Mouse (Mus musculus) erythroid progenitor cell, adult 5-6 weeks (primary cell): ENCODE data around the gene Arhgap29. TPM values are rescaled to one million over a fixed set of nuclear protein-coding genes. Genes with fewer than 3 reads are reported as not detected.

Source experiments
- ATAC-seq: replicated peaks from 2 replicates; pipeline ENCODE4 v1.8.0; 2016; ENCODE audit warnings: moderate number of reproducible peaks, mild to moderate bottlenecking, moderate TSS enrichment, inconsistent platforms; ENCODE audit not compliant: poor library complexity, low FRiP score, severe bottlenecking
- total RNA-seq, 2 experiments: library from RNA; stranded (forward) in 1 of 2; stranded (reverse) in 1 of 2; fragments of 150-400 nt in 1 of 2; fragments of 186-747, 209-891 nt in 1 of 2; gene quantifications; 2 replicates each; pipeline versions ENCODE4 v1.2.3 to v1.2.4; 2015 to 2017; ENCODE audit warnings: low replicate concordance in 2 of 2

Arhgap29 gene
- total RNA-seq, 2 experiments from 2014 or later: 3.6 to 3.8 TPM

GRCm38 (mm10) chr3:122047921-122048861, 95.8 kb downstream of the Arhgap29 start:
- ATAC-seq: no peak

DNA sequence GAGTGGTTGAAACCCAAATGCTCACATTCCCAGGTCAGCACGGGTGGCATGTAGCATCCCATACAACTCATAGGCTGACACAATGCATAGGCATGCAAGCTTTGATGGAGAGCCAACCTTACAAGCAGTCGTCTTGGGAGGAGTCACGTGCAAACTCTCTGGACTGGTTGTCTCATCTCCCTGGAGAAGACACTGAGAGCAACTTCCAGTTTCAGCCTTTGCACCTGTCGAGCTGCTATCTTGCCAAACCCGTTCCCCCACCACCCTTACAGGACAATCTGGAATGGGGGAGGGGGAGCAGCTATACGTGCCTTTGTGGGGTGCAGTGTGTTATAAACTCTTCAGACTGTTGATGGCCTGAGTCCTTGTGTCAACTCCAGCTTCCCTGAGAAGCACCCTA, 96.8 kb downstream of the Arhgap29 start:
- ATAC-seq: no peak

GRCm38 (mm10) chr3:122058439-122059198, 106.3 kb downstream of the Arhgap29 start:
- ATAC-seq: no peak

- no peak for ATAC-seq
Measured at GRCm38 (mm10) chr3:122062586-122062985, 110.2 kb downstream of the Arhgap29 start.

DNA sequence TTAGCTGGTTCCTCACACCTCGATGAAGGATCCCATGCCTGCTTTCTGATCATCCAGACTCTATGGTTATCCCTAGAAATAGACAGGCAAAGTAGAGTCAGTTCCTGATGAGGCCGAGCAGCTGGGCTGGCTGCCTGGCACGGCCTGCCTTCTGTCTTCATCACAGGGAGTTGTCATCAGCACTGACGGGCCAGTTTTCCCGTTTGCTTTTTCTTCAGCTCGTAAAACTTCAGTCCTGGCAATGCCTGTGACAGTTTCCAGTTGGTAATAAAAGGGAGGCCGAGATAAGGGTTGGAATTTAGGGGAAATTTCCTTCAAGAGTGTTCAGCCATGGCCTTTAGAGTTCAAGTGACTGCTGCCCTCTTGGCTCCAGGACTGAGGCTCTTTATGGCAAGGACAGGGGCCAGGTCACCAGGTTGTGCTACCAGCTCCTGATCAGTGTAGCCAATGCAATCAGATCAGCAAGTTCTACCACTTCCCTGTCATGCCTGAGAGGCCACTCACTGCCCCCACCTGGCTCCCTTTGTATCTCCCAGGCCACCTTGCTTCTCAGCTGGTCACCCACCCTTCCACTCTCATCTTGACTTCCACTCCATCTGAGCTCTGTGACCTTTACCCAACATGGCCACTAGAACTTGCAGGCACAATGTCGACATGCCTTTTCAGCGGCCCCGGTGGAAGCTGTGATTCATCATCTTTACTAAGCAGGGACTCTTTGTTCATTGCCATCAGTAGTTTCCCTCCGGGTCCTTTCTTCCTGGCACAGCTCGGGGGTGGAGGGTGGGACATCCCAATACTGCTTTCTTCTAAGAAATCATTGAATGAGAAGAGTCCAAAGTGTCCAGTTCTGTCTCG, 112.4 kb downstream of the Arhgap29 start:
- ATAC-seq: no peak

Other genes starting within 250 kb of the Arhgap29 start
- not detected in 2 replicates for gene F3, start 229.0 kb upstream of the Arhgap29 start, total RNA-seq (2015; ENCODE audit: low replicate concordance)
- gene F3, start 229.0 kb upstream of the Arhgap29 start, total RNA-seq (2017; ENCODE audit: low replicate concordance): not detected in 2 replicates
- 7.6 and 10.9 TPM in 2 replicates for gene Abcd3, start 137.2 kb upstream of the Arhgap29 start, total RNA-seq (2015; ENCODE audit: low replicate concordance)
- 4.9 and 8.5 TPM in 2 replicates for gene Abcd3, start 137.2 kb upstream of the Arhgap29 start, total RNA-seq (2017; ENCODE audit: low replicate concordance)
- 1.8 TPM in 1 of 2 replicates, not detected in the other for gene Abca4, start 91.9 kb downstream of the Arhgap29 start, total RNA-seq (2015; ENCODE audit: low replicate concordance)
- gene Abca4, start 91.9 kb downstream of the Arhgap29 start, total RNA-seq (2017; ENCODE audit: low replicate concordance): not detected in 2 replicates